Mouse (Mus musculus) neural tube, embryonic 14.5 days (tissue): ENCODE results near the gene Ctso. TPM values are rescaled to one million over a fixed set of nuclear protein-coding genes. Genes with fewer than 3 reads are reported as not detected.
A peak's percentile ranks its signal among the peaks of the same experiment; 100 is the strongest.

Experiments used
- ATAC-seq: fragments of 200-750 bp; cut with Nextera tagmentation; 2 replicates; pipeline ENCODE4 v1.8.0; 2017; ENCODE audit warnings: low read depth, mild to moderate bottlenecking, moderate TSS enrichment, moderate library complexity
- H3K27ac ChIP-seq: fragments of 300-500 bp; sonication (generic); 2 replicates; pipeline ENCODE4 v1.5.1; 2014; ENCODE audit warnings: low read depth, mild to moderate bottlenecking, control low read depth, low read length, moderate library complexity, mixed read lengths
- H3K27me3 ChIP-seq: fragments of 300-500 bp; sonication (generic); 2 replicates; pipeline ENCODE4 v1.6.1; 2014; ENCODE audit warnings: low read length; ENCODE audit not compliant: control insufficient read depth, insufficient read depth
- H3K36me3 ChIP-seq: fragments of 300-500 bp; sonication (generic); 2 replicates; pipeline ENCODE4 v1.6.1; 2014; ENCODE audit warnings: low read length, mixed read lengths; ENCODE audit not compliant: control insufficient read depth, insufficient read depth
- H3K4me1 ChIP-seq: fragments of 300-500 bp; sonication (generic); 2 replicates; pipeline ENCODE4 v1.6.1; 2014; ENCODE audit warnings: low read length; ENCODE audit not compliant: control insufficient read depth, insufficient read depth
- H3K4me2 ChIP-seq: fragments of 300-500 bp; sonication (generic); 2 replicates; pipeline ENCODE4 v1.6.1; 2014; ENCODE audit warnings: mild to moderate bottlenecking, low read depth, low read length, control low read depth
- H3K4me3 ChIP-seq: fragments of 300-500 bp; sonication (generic); 2 replicates; pipeline ENCODE4 v1.5.1; 2014; ENCODE audit warnings: low read depth, low read length, control low read depth, mixed read lengths
- H3K9ac ChIP-seq: fragments of 300-500 bp; sonication (generic); replicated peaks from 2 replicates; pipeline ENCODE4 v1.6.1; 2014; ENCODE audit warnings: low read depth, mild to moderate bottlenecking, control low read depth, low read length, mixed read lengths
- H3K9me3 ChIP-seq: fragments of 300-500 bp; sonication (generic); 2 replicates; pipeline ENCODE4 v1.6.1; 2016; ENCODE audit warnings: low read length; ENCODE audit not compliant: control insufficient read depth
- WGBS: fragments of 180-500 bp; shearing (Covaris S2); extraction: QIAGEN DNeasy Blood & Tissue Kit; methylation state at CpG from one replicate; pipeline ENCODE4 v1.1.7; 2014; 5-methylcytosine and 5-hydroxymethylcytosine counted together
- polyA plus RNA-seq: library from polyadenylated mRNA; unstranded; fragments of >200 nt; fragmentation: Nextera tagmentation; extraction: Ambion mirVana; gene quantifications from 2 replicates; pipeline ENCODE4 v1.2.1, GENCODE M21; 2014

Ctso gene
- polyA plus RNA-seq: 11.6 and 11.7 TPM in 2 replicates

- H3K4me2 ChIP-seq: peak within 1 kb of the TSS; percentile 61
- no peaks in the 10 kb centered on the region for H3K27me3 ChIP-seq
- H3K36me3 ChIP-seq: no peaks in the 10 kb centered on the region
- no peaks in the 10 kb centered on the region; the same call in 1 of the 2 replicates for H3K4me1 ChIP-seq
- H3K27ac ChIP-seq: peak within 1 kb of the TSS; percentile 66
- peak within 1 kb of the TSS; percentile 59 for H3K9ac ChIP-seq
- H3K4me3 ChIP-seq: peak within 1 kb of the TSS; percentile 62
- ATAC-seq: peak; percentile 88
- no peaks in the 10 kb centered on the region for H3K9me3 ChIP-seq
- 10% methylated on average over 27 of the region's 27 CpGs for WGBS
Measured at GRCm38 (mm10) chr3:81932141-81933101, at the start of gene Ctso. Gene Ctso, plus strand, starts transcription at chr3:81932601.

GRCm38 (mm10) chr3:81883916-81884315 is 48.5 kb upstream of the Ctso start:
- no peak overlapping the region for H3K27ac ChIP-seq
- H3K4me2 ChIP-seq: no peak overlapping the region
- no peak overlapping the region for H3K4me3 ChIP-seq
- ATAC-seq: no peak
- H3K36me3 ChIP-seq: no peaks in the 10 kb centered on the region
- H3K9me3 ChIP-seq: no peaks in the 10 kb centered on the region
- no peaks in the 10 kb centered on the region for H3K27me3 ChIP-seq
- H3K9ac ChIP-seq: no peak overlapping the region
- H3K4me1 ChIP-seq: no peaks in the 10 kb centered on the region

GRCm38 (mm10) chr3:81885566-81885965 is 46.8 kb upstream of the Ctso start:
- 93% methylated on average over 2 of the region's 2 CpGs for WGBS
- no peaks in the 10 kb centered on the region for H3K27me3 ChIP-seq

GRCm38 (mm10) chr3:81889137-81889536 is 43.3 kb upstream of the Ctso start:
- 69% methylated on average over 6 of the region's 6 CpGs for WGBS

More at GRCm38 (mm10) chr3:81885566-81885965, 46.8 kb upstream of the Ctso start:
- ATAC-seq: no peak
- Histone ChIP-seq H3K36me3 (no peaks in the 10 kb centered on the region), H3K27ac (no peak overlapping the region), H3K4me3 (no peak overlapping the region), H3K4me2 (no peak overlapping the region), H3K9me3 (no peaks in the 10 kb centered on the region), H3K9ac (no peak overlapping the region), H3K4me1 (no peaks in the 10 kb centered on the region)

GRCm38 (mm10) chr3:81910286-81911036 is 21.9 kb upstream of the Ctso start:
- Histone ChIP-seq H3K9me3 (no peaks in the 10 kb centered on the region), H3K4me2 (no peak overlapping the region), H3K9ac (no peak overlapping the region), H3K4me1 (no peaks in the 10 kb centered on the region), H3K36me3 (no peaks in the 10 kb centered on the region), H3K27ac (no peak overlapping the region), H3K4me3 (no peak overlapping the region), H3K27me3 (no peaks in the 10 kb centered on the region)
- ATAC-seq: no peak
- WGBS: 44% methylated on average over 6 of the region's 6 CpGs

More at GRCm38 (mm10) chr3:81889137-81889536, 43.3 kb upstream of the Ctso start:
- Histone ChIP-seq H3K27ac (no peak overlapping the region), H3K4me2 (no peak overlapping the region), H3K4me1 (no peaks in the 10 kb centered on the region), H3K36me3 (no peaks in the 10 kb centered on the region), H3K9me3 (no peaks in the 10 kb centered on the region), H3K27me3 (no peaks in the 10 kb centered on the region), H3K4me3 (no peak overlapping the region), H3K9ac (no peak overlapping the region)
- no peak for ATAC-seq

GRCm38 (mm10) chr3:81916030-81916686 is 16.2 kb upstream of the Ctso start:
- Histone ChIP-seq H3K27ac (no peak overlapping the region), H3K4me1 (no peaks in the 10 kb centered on the region), H3K9me3 (no peaks in the 10 kb centered on the region), H3K36me3 (no peaks in the 10 kb centered on the region), H3K4me3 (no peak overlapping the region), H3K9ac (no peak overlapping the region), H3K4me2 (no peak overlapping the region), H3K27me3 (no peaks in the 10 kb centered on the region)
- 70% methylated on average over 5 of the region's 5 CpGs for WGBS
- no peak for ATAC-seq

- no peak overlapping the region for H3K9ac ChIP-seq
- H3K27me3 ChIP-seq: no peaks in the 10 kb centered on the region
- H3K4me1 ChIP-seq: no peaks in the 10 kb centered on the region
- H3K9me3 ChIP-seq: no peaks in the 10 kb centered on the region
- H3K4me3 ChIP-seq: no peak overlapping the region
- 80% methylated on average over 3 of the region's 3 CpGs for WGBS
- H3K27ac ChIP-seq: no peak overlapping the region
- H3K4me2 ChIP-seq: no peak overlapping the region
- no peaks in the 10 kb centered on the region for H3K36me3 ChIP-seq
- ATAC-seq: no peak
Measured at GRCm38 (mm10) chr3:81917354-81917935, 15.0 kb upstream of the Ctso start.

- no peak for ATAC-seq
- Histone ChIP-seq H3K9ac (no peak overlapping the region), H3K4me1 (no peaks in the 10 kb centered on the region), H3K9me3 (no peaks in the 10 kb centered on the region), H3K4me2 (no peak overlapping the region), H3K36me3 (no peaks in the 10 kb centered on the region), H3K4me3 (no peak overlapping the region), H3K27ac (no peak overlapping the region), H3K27me3 (no peaks in the 10 kb centered on the region)
- WGBS: 84% methylated on average over 8 of the region's 8 CpGs
Measured at GRCm38 (mm10) chr3:81918215-81918614, 14.2 kb upstream of the Ctso start.
